Mouse (Mus musculus): ENCODE measurements at regions not wholly inside any gene's neighbourhood (a gene's known extent, or its start where the extent isn't known, plus 50 kb on each side); places are given as distances from the start of the nearest gene placed in this dataset.

- TF ChIP-seq ZNF384 (IDR thresholded peaks at IDR 0.05; ENCODE audit: low read depth, low read length) (no peak), MAFK (IDR thresholded peaks at IDR 0.05; ENCODE audit: insufficient read depth, low read depth, low read length) (no peak), ZC3H11A (IDR thresholded peaks at IDR 0.05; ENCODE audit: borderline replicate concordance, low read depth, low read length) (no peak), CHD2 (IDR thresholded peaks at IDR 0.05; ENCODE audit: low read depth, low read length) (no peak)
Observed at GRCm38 (mm10) chr16:90553120-90553519, 167.3 kb downstream of the Hunk start.

Measured in ES-E14 (cell line).